Comparison of ENCODE assay signal across 9 mouse cellular contexts in the genomic region with DNA sequence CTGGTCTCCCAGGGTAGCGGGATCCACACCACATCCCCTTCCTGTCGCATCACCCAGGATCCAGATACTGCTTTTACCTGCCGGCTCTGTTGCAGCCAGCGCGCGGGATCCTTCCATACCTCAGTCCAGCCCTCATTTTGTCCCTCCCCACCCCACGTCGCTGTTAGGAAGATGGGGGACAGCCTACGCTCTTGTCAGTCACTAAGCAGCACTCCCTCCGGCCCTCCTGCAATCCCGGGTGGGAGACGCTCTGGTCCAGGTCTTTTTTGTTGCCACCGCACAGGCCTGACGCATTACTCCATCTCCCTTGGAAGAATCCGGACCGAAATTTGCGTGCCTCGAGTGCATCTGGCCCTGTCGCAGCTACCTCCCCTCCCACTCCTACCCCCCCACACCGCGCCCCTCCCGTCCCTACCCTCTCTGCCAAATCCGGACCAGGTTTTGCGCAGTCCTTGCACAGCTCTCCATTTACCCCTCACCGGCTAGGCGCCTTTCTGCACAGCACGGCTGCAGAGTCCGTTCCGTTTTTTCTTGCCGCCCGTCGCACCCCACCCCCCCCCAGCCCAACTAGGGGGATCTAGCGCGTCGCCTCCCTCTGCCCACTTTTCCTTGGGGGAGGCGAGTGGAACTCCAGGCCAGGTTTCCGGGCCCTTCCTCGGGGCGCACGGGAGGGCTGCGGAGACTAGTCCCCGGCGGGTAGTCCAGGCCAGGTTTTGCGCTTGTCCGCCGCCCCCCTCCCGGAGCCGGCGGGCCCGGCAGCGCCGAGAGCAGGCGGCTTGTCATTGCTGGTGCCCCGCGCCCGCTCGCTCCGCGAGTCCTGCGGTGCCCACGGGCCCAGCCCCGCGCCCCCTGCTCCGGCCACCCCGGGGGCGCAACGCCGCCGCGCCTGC. TPM values are rescaled to one million over a fixed set of nuclear protein-coding genes. Genes with fewer than 3 reads are reported as not detected.
DNase-seq lines count a peak whose midpoint lies in the region; ATAC-seq and TF ChIP-seq lines count a peak whose summit lies in the region.
"Had no signal": no experiment of that assay in that cellular context is flagged by ENCODE, and none has a peak within 500 bp of the region (broad histone marks: within the 10 kb centered on the region; RNA-seq: fewer than 3 reads in every experiment).

A gene (plus strand): TSS at position 743 of the 890 bp plus-strand sequence.

- peak within 1 kb of the TSS; percentile 95 for H3K27ac ChIP-seq in heart, embryonic 12.5 days (ENCODE audit: poor library complexity, severe bottlenecking)
- H3K27ac ChIP-seq in kidney, embryonic 16.5 days (ENCODE audit: low read length), result peak within 1 kb of the TSS; percentile 97
- H3K27ac ChIP-seq: macrophage had no signal

- ATAC-seq in heart, embryonic 12.5 days (ENCODE audit: insufficient number of reproducible peaks, low FRiP score), result peak; percentile 88
- ATAC-seq in kidney, embryonic 16.5 days (ENCODE audit: low FRiP score, low TSS enrichment), result peak; percentile 90

- 1% methylated on average over 69 of the region's 70 CpGs for WGBS in heart, embryonic 12.5 days
- WGBS in kidney, embryonic 16.5 days, result under 1% methylated on average over 58 of the region's 70 CpGs

- H3K4me3 ChIP-seq in heart, embryonic 12.5 days, result peak within 1 kb of the TSS; percentile 87
- peak within 1 kb of the TSS; percentile 94 for H3K4me3 ChIP-seq in kidney, embryonic 16.5 days (ENCODE audit: low read length)
- peak within 1 kb of the TSS; percentile 23 for H3K4me3 ChIP-seq in myocyte

- H3K9ac ChIP-seq in heart, embryonic 12.5 days, result peak within 1 kb of the TSS; percentile 91
- H3K9ac ChIP-seq in kidney, embryonic 16.5 days (replicated peaks; ENCODE audit: low read length), result peak within 1 kb of the TSS; percentile 93

- peak; percentile 91 for DNase-seq in CD4-positive helper T cell, adult 2 months (ENCODE audit: low read depth, low spot score)
- DNase-seq in brain, adult 2 months (ENCODE audit: low read depth, low spot score), result peak; percentile 100
- DNase-seq in fat pad, adult 2 months (ENCODE audit: extremely low read depth, low read depth, low spot score), result peak; percentile 23
- DNase-seq in liver, result peak; percentile 81
- peak; percentile 77 to 88 for DNase-seq in spleen, postnatal 4 days (ENCODE audit: low spot score in 2 of 2)

- peak within 1 kb of the TSS; percentile 99 for H3K4me2 ChIP-seq in heart, embryonic 12.5 days
- H3K4me2 ChIP-seq in kidney, embryonic 16.5 days (replicated peaks; ENCODE audit: low read depth, low read length), result peak within 1 kb of the TSS; percentile 96
- H3K4me2 ChIP-seq in myocyte (ENCODE audit: low read depth), result peak within 1 kb of the TSS; percentile 86

- TF ChIP-seq POLR2A in myocyte (IDR thresholded peaks at IDR 0.05; ENCODE audit: insufficient read length, low read depth), result peak; percentile 85

- no peaks in the 10 kb centered on the region for H3K79me2 ChIP-seq in myocyte (ENCODE audit: control insufficient read depth, insufficient read depth)

- peaks cover 46% of the 10 kb centered on the region for H3K4me1 ChIP-seq in heart, embryonic 12.5 days (replicated peaks)
- H3K4me1 ChIP-seq in kidney, embryonic 16.5 days (ENCODE audit: insufficient read depth, low read length), result peaks cover 39% of the 10 kb centered on the region

- no peaks in the 10 kb centered on the region for H3K9me3 ChIP-seq in heart, embryonic 12.5 days (replicated peaks)
- H3K9me3 ChIP-seq in kidney, embryonic 16.5 days (ENCODE audit: low read length), result no peaks in the 10 kb centered on the region

- peaks cover 24% of the 10 kb centered on the region for H3K27me3 ChIP-seq in heart, embryonic 12.5 days (replicated peaks)
- peaks cover 8% of the 10 kb centered on the region for H3K27me3 ChIP-seq in kidney, embryonic 16.5 days (ENCODE audit: insufficient read depth, low read length)
- H3K27me3 ChIP-seq in myocyte (ENCODE audit: control insufficient read depth, insufficient read depth, insufficient read length), result peaks cover 5% of the 10 kb centered on the region

- H3ac ChIP-seq in myocyte (ENCODE audit: control insufficient read depth, insufficient read length), result peak within 1 kb of the TSS; percentile 91

- no peaks in the 10 kb centered on the region for H3K36me3 ChIP-seq in heart, embryonic 12.5 days
- H3K36me3 ChIP-seq in kidney, embryonic 16.5 days (ENCODE audit: insufficient read depth, low read length), result no peaks in the 10 kb centered on the region
- no peaks in the 10 kb centered on the region for H3K36me3 ChIP-seq in myocyte (ENCODE audit: control insufficient read depth, insufficient read depth)

TF ChIP-seq in myocyte, 11 proteins besides CTCF, POLR2A, EP300 and RAD21:
- TF ChIP-seq MYOG (IDR thresholded peaks at IDR 0.05; ENCODE audit: control insufficient read depth in 1 of 3, insufficient read depth in 1 of 3, insufficient read length in 2 of 3, low read depth in 2 of 3), result no peak
- peak; percentile 69 for TF ChIP-seq POLR2AphosphoS2 (IDR thresholded peaks at IDR 0.05; ENCODE audit: insufficient read length, low read depth)
- peak in 1 of 3 experiments; percentile 36 for TF ChIP-seq MYOD1 (IDR thresholded peaks at IDR 0.05; ENCODE audit: control insufficient read depth in 1 of 3, insufficient read length in 2 of 3, low read depth in 2 of 3)

RNA-seq across cellular contexts. Expression of the gene that starts here (rescaled TPM):
- polyA plus RNA-seq in heart, embryonic 12.5 days (2016; fragmentation: Nextera tagmentation; extraction: Ambion mirVana), result 11.2 and 11.4 TPM in 2 replicates
- polyA plus RNA-seq in kidney, embryonic 16.5 days (2015; fragmentation: Nextera tagmentation; extraction: Ambion mirVana), result 17.8 and 19.6 TPM in 2 replicates
- 11.5 TPM for polyA plus RNA-seq in myocyte (2012; fragmentation: generic; extraction: Trizol)

Comparison
In these comparisons a context has a peak if more than half of its experiments do, and no peak if none do; other contexts are left out.
1. Peak in every context shown above with its lines: DNase-seq, ATAC-seq, H3K4me3 ChIP-seq and H3K27ac ChIP-seq.
2. DNase-seq: peak in every context shown above with its lines; median percentile 100 in brain, adult 2 months; 91 in CD4-positive helper T cell, adult 2 months; 82 in spleen, postnatal 4 days; 81 in liver; 23 in fat pad, adult 2 months.
3. H3K4me3 ChIP-seq: peak in every context shown above with its lines; median percentile 94 in kidney, embryonic 16.5 days; 87 in heart, embryonic 12.5 days; 23 in myocyte.